Mouse (Mus musculus): ENCODE results near the gene Psg16. TPM values are rescaled to one million over a fixed set of nuclear protein-coding genes. Genes with fewer than 3 reads are reported as not detected.

The Psg16 gene
- polyA plus RNA-seq (2014; fragmentation: Illumina TruSeq; extraction: RNeasy Lipid Tissue Mini Kit (QIAGEN cat#74804); ENCODE audit: low read depth, low replicate concordance) = 0.20 TPM

GRCm38 (mm10) chr7:17073904-17074615 is at the start of gene Psg16:
TSS of gene Psg16 (plus strand) at chr7:17074040.

GRCm38 (mm10) chr7:17027588-17028343 is 46.1 kb upstream of the Psg16 start, which contains the start of gene Ppp5c:
TSS of gene Ppp5c (minus strand) at chr7:17027924.

GRCm38 (mm10) chr7:17062389-17062788 is 11.5 kb upstream of the Psg16 start, which contains the start of gene Hif3a:
TSS of gene Hif3a (minus strand) at chr7:17062427.

GRCm38 (mm10) chr7:17149931-17150330 is 76.1 kb downstream of the Psg16 start, which contains the start of gene Ceacam3:
TSS of gene Ceacam3 (plus strand) at chr7:17150282.

Other genes with a start within 250 kb of the Psg16 start
- gene Prkd2, start 231.1 kb upstream of the Psg16 start, polyA plus RNA-seq (2014; fragmentation: Illumina TruSeq; extraction: RNeasy Lipid Tissue Mini Kit (QIAGEN cat#74804); ENCODE audit: low read depth, low replicate concordance) = 22.1 TPM
- gene Dact3, start 198.7 kb upstream of the Psg16 start, polyA plus RNA-seq (2014; fragmentation: Illumina TruSeq; extraction: RNeasy Lipid Tissue Mini Kit (QIAGEN cat#74804); ENCODE audit: low read depth, low replicate concordance) = 5.9 TPM
- 4.3 TPM for gene Gng8, start 182.3 kb upstream of the Psg16 start, polyA plus RNA-seq (2014; fragmentation: Illumina TruSeq; extraction: RNeasy Lipid Tissue Mini Kit (QIAGEN cat#74804); ENCODE audit: low read depth, low replicate concordance)
- gene Ptgir, start 167.6 kb upstream of the Psg16 start, polyA plus RNA-seq (2014; fragmentation: Illumina TruSeq; extraction: RNeasy Lipid Tissue Mini Kit (QIAGEN cat#74804); ENCODE audit: low read depth, low replicate concordance) = 2.4 TPM
- 128 TPM for gene Calm3, start 149.9 kb upstream of the Psg16 start, polyA plus RNA-seq (2014; fragmentation: Illumina TruSeq; extraction: RNeasy Lipid Tissue Mini Kit (QIAGEN cat#74804); ENCODE audit: low read depth, low replicate concordance)
- gene Pnmal2, start 129.4 kb upstream of the Psg16 start, polyA plus RNA-seq (2014; fragmentation: Illumina TruSeq; extraction: RNeasy Lipid Tissue Mini Kit (QIAGEN cat#74804); ENCODE audit: low read depth, low replicate concordance) = 3.2 TPM
- gene Pnmal1, start 114.4 kb upstream of the Psg16 start, polyA plus RNA-seq (2014; fragmentation: Illumina TruSeq; extraction: RNeasy Lipid Tissue Mini Kit (QIAGEN cat#74804); ENCODE audit: low read depth, low replicate concordance) = 0.19 TPM
- 0.16 TPM for gene Gm42372, start 91.0 kb upstream of the Psg16 start, polyA plus RNA-seq (2014; fragmentation: Illumina TruSeq; extraction: RNeasy Lipid Tissue Mini Kit (QIAGEN cat#74804); ENCODE audit: low read depth, low replicate concordance)
- 3.5 TPM for gene Ccdc8, start 81.3 kb upstream of the Psg16 start, polyA plus RNA-seq (2014; fragmentation: Illumina TruSeq; extraction: RNeasy Lipid Tissue Mini Kit (QIAGEN cat#74804); ENCODE audit: low read depth, low replicate concordance)
- 49.6 TPM for gene Ppp5c, start 46.1 kb upstream of the Psg16 start, polyA plus RNA-seq (2014; fragmentation: Illumina TruSeq; extraction: RNeasy Lipid Tissue Mini Kit (QIAGEN cat#74804); ENCODE audit: low read depth, low replicate concordance)
- 3.4 TPM for gene Hif3a, start 11.6 kb upstream of the Psg16 start, polyA plus RNA-seq (2014; fragmentation: Illumina TruSeq; extraction: RNeasy Lipid Tissue Mini Kit (QIAGEN cat#74804); ENCODE audit: low read depth, low replicate concordance)
- gene Ceacam3, start 76.2 kb downstream of the Psg16 start, polyA plus RNA-seq (2014; fragmentation: Illumina TruSeq; extraction: RNeasy Lipid Tissue Mini Kit (QIAGEN cat#74804); ENCODE audit: low read depth, low replicate concordance) = not detected
- gene Psg29, start 129.4 kb downstream of the Psg16 start, polyA plus RNA-seq (2014; fragmentation: Illumina TruSeq; extraction: RNeasy Lipid Tissue Mini Kit (QIAGEN cat#74804); ENCODE audit: low read depth, low replicate concordance) = not detected